Mouse (Mus musculus) heart, embryonic 14.5 days (tissue): ENCODE results near the gene Acot7. TPM values are rescaled to one million over a fixed set of nuclear protein-coding genes. Genes with fewer than 3 reads are reported as not detected.
A peak's percentile ranks its signal among the peaks of the same experiment; 100 is the strongest.

Source experiments
- ATAC-seq: fragments of 200-750 bp; cut with Nextera tagmentation; 2 replicates; pipeline ENCODE4 v1.8.0; 2017; ENCODE audit warnings: low read depth, moderate TSS enrichment; ENCODE audit not compliant: insufficient number of reproducible peaks, insufficient read depth, low FRiP score
- H3K27ac ChIP-seq, 2 experiments: fragments of 200-500 bp in 1 of 2; fragments of 300-500 bp in 1 of 2; sonication (generic) in 1 of 2; replicated peaks in 1 of 2; 2 replicates each; pipeline ENCODE4 v1.5.1; 2012 to 2014; ENCODE audit warnings: low read depth in 2 of 2, low read length in 2 of 2, control low read depth in 1 of 2, mild to moderate bottlenecking in 1 of 2, mixed read lengths in 1 of 2; ENCODE audit not compliant: control insufficient read depth in 1 of 2, insufficient read depth in 1 of 2
- H3K27me3 ChIP-seq: fragments of 300-500 bp; sonication (generic); 2 replicates; pipeline ENCODE4 v1.6.1; 2014; ENCODE audit warnings: mild to moderate bottlenecking, low read length, control low read depth; ENCODE audit not compliant: control insufficient read depth, insufficient read depth
- H3K36me3 ChIP-seq: fragments of 300-500 bp; sonication (generic); 2 replicates; pipeline ENCODE4 v1.6.1; 2014; ENCODE audit warnings: mild to moderate bottlenecking, control low read depth, low read length, mixed read lengths; ENCODE audit not compliant: control insufficient read depth, insufficient read depth
- H3K4me1 ChIP-seq, 2 experiments: fragments of 200-500 bp in 1 of 2; fragments of 300-500 bp in 1 of 2; sonication (generic) in 1 of 2; 2 replicates each; pipeline ENCODE4 v1.6.1; 2012 to 2014; ENCODE audit warnings: low read length in 2 of 2, control low read depth in 1 of 2, mixed read lengths in 1 of 2; ENCODE audit not compliant: control insufficient read depth in 2 of 2, insufficient read depth in 2 of 2
- H3K4me2 ChIP-seq: fragments of 300-500 bp; sonication (generic); 2 replicates; pipeline ENCODE4 v1.6.1; 2014; ENCODE audit warnings: mild to moderate bottlenecking, low read length
- H3K4me3 ChIP-seq, 2 experiments: fragments of 200-500 bp in 1 of 2; fragments of 300-500 bp in 1 of 2; sonication (generic) in 1 of 2; 2 replicates each; pipeline ENCODE4 v1.5.1; 2012 to 2014; ENCODE audit warnings: low read length in 2 of 2, mild to moderate bottlenecking in 2 of 2, control low read depth in 1 of 2, low read depth in 1 of 2, moderate library complexity in 1 of 2; ENCODE audit not compliant: control insufficient read depth in 1 of 2, insufficient read depth in 1 of 2
- H3K9ac ChIP-seq: fragments of 300-500 bp; sonication (generic); 2 replicates; pipeline ENCODE4 v1.6.1; 2014; ENCODE audit warnings: mild to moderate bottlenecking, low read length
- H3K9me3 ChIP-seq: fragments of 300-500 bp; sonication (generic); 2 replicates; pipeline ENCODE4 v1.6.1; 2016; ENCODE audit warnings: low read length, control low read depth; ENCODE audit not compliant: control insufficient read depth
- WGBS: fragments of 180-500 bp; shearing (Covaris S2); extraction: QIAGEN DNeasy Blood & Tissue Kit; methylation state at CpG from one replicate; pipeline ENCODE4 v1.1.7; 2014; 5-methylcytosine and 5-hydroxymethylcytosine counted together
- polyA plus RNA-seq: library from polyadenylated mRNA; unstranded; fragments of >200 nt; fragmentation: Nextera tagmentation; extraction: Ambion mirVana; gene quantifications from 2 replicates; pipeline ENCODE4 v1.2.1, GENCODE M21; 2014

Acot7 gene
- polyA plus RNA-seq, 1 experiment from 2014 or later: 72.9 TPM

DNA sequence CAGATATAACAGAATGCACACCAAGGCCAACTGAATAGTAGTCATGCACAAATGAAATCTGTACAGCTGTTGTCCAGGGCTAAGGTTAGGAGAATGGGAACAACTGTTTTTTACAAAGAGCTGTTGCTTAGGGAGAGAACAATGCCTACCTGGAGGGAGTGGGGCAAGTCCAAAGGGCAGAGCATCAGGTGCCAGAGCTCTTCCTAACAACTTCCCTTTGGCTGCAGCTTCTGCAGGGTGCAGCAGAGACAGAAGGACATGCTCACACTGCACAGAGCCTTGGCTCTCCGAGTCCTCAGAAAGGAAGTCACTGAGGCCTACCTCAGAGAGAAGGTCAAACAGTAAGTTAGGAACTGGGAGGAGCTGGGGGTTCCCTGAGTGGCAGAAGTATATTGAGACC is 21.7 kb downstream of the Acot7 start:
- 75% methylated on average over 1 of the region's 1 CpGs for WGBS
- H3K9me3 ChIP-seq: no peaks in the 10 kb centered on the region
- H3K4me2 ChIP-seq: no peak overlapping the region
- H3K9ac ChIP-seq: no peak overlapping the region
- ATAC-seq: no peak
- H3K27me3 ChIP-seq: no peaks in the 10 kb centered on the region
- no peaks in the 10 kb centered on the region for H3K36me3 ChIP-seq
- no peak overlapping the region for H3K4me3 ChIP-seq
- H3K27ac ChIP-seq: no peak overlapping the region
- peaks cover 30 to 34% of the 10 kb centered on the region in 2 experiments for H3K4me1 ChIP-seq

DNA sequence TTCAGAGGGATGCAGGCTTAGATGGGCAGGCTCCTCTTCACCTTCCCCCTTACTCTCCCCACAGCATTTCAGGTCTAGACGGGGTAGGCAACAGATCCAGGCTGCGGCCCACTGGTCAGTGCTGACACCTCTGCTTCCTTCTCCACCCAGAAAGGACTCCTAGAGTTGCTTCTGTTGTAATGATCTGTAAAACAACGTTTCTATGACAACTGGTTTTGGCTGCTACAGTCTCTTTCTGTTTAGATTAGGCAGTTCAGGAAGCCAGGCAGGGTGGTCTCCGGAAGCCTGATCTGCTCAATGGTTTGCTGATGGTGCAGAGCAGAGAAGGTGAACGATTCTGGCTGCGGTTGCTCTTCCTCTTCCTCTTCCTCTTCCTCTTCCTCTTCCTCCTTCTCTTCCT is 23.6 kb downstream of the Acot7 start:
- Histone ChIP-seq H3K4me2 (no peak overlapping the region), H3K9me3 (no peaks in the 10 kb centered on the region), H3K9ac (no peak overlapping the region), H3K27ac (peak overlapping the region in 1 of 2 experiments; percentile 37; a peak in 1 of 4 replicates), H3K27me3 (no peaks in the 10 kb centered on the region), H3K4me3 (no peak overlapping the region), H3K4me1 (peaks cover 33 to 37% of the 10 kb centered on the region in 2 experiments), H3K36me3 (no peaks in the 10 kb centered on the region)
- 52% methylated on average over 6 of the region's 6 CpGs for WGBS
- ATAC-seq: peak; percentile 58

DNA sequence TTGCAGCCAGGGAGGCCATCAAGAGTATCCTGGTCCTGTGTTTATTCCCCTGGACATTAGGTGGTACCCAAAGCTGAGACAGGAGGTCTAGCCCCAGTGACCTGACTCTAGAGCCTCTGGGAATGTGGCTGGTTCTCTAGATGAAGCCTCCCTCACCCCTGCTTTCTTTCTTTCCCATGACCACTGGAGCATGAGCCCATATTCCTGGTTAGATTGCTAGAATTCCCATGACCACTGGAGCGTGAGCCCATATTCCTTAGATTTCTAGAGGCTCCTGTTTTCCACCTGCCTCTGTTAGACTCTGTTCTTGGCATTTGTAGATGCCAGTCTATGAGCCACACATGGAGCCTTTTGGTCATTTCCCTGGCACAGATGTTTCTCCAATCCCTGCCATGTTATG is 24.5 kb downstream of the Acot7 start:
- Histone ChIP-seq H3K36me3 (no peaks in the 10 kb centered on the region), H3K27me3 (no peaks in the 10 kb centered on the region), H3K9ac (no peak overlapping the region), H3K4me2 (no peak overlapping the region), H3K4me3 (no peak overlapping the region), H3K9me3 (no peaks in the 10 kb centered on the region), H3K4me1 (peaks cover 33 to 37% of the 10 kb centered on the region in 2 experiments), H3K27ac (peak overlapping the region in 1 of 2 experiments; percentile 41; a peak in 2 of 4 replicates)
- ATAC-seq: no peak
- WGBS: 89% methylated on average over 1 of the region's 1 CpGs

DNA sequence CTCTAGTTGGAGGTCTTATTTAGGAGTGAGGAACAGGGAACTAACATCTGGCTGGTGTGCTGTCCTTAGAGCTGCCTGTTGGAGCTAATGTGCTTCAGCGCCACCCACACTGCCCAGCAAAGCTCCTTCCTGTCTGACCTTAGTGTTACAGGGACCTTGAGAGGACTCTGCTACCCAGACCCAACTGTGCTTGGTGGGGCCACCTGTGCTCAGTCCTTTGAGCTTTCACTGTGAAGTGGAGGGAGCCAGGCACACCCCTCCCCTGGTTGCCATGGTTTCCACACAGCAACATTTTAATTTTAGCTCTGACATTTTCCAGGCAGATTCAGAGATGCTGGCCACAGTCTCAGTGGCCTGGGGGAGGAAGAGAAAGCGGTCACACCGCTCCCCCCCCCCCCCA is 25.0 kb downstream of the Acot7 start:
- no peaks in the 10 kb centered on the region for H3K9me3 ChIP-seq
- peaks cover 33 to 37% of the 10 kb centered on the region in 2 experiments for H3K4me1 ChIP-seq
- no peak for ATAC-seq
- H3K27me3 ChIP-seq: no peaks in the 10 kb centered on the region
- no peak overlapping the region for H3K9ac ChIP-seq
- peak overlapping the region; percentile 41 to 50; a peak in 2 of 4 replicates for H3K27ac ChIP-seq
- H3K36me3 ChIP-seq: no peaks in the 10 kb centered on the region
- H3K4me3 ChIP-seq: no peak overlapping the region
- WGBS: 49% methylated on average over 3 of the region's 3 CpGs
- no peak overlapping the region for H3K4me2 ChIP-seq

DNA sequence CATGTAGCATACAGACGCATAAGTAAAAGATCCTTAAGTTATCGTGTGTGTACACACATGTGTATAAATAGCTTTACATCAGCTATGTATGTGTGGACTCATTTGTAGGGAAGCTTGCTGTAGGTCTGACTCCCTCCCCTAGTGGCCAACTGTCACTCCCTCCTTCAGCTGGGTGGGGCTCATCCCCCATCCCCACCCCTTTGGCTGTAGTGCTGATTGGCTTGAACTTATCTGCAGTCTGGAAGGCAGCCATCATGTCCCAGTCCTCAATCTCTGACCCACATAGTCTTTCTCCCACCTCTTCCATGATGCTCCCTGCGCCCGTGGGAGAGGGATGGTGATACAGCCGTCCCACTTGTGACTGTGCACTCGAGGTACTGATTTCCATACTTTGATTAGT is 26.7 kb downstream of the Acot7 start:
- H3K4me1 ChIP-seq: peaks cover 35 to 41% of the 10 kb centered on the region in 2 experiments
- H3K27me3 ChIP-seq: no peaks in the 10 kb centered on the region
- peaks cover 3% of the 10 kb centered on the region; the same call in 1 of the 2 replicates for H3K36me3 ChIP-seq
- no peak overlapping the region for H3K4me2 ChIP-seq
- H3K9me3 ChIP-seq: no peaks in the 10 kb centered on the region
- H3K4me3 ChIP-seq: no peak overlapping the region
- H3K9ac ChIP-seq: no peak overlapping the region
- WGBS: 70% methylated on average over 6 of the region's 6 CpGs
- H3K27ac ChIP-seq: no peak overlapping the region
- no peak for ATAC-seq

DNA sequence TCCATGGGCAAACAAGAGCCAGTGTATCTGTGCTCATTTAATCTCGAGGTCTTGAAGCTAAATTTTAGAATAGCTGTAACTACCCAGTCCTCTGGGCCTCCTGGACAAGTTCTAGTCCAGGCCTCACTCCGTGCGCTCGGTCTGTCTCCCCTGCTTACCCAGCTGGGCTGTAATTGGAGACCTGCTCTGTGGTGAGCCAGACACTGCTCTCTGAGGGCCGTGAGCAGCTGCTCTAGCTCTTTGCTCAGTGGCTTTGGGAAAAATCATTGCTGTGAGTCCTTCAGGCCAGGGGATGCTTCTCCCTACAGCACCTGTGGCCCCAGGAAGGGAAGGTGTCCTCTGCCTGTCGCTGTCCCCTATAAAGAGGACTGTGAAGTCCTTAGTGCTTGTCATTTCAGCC is 28.3 kb downstream of the Acot7 start:
- ATAC-seq: no peak
- 60% methylated on average over 6 of the region's 6 CpGs for WGBS
- H3K4me1 ChIP-seq: peaks cover 30 to 33% of the 10 kb centered on the region in 2 experiments

DNA sequence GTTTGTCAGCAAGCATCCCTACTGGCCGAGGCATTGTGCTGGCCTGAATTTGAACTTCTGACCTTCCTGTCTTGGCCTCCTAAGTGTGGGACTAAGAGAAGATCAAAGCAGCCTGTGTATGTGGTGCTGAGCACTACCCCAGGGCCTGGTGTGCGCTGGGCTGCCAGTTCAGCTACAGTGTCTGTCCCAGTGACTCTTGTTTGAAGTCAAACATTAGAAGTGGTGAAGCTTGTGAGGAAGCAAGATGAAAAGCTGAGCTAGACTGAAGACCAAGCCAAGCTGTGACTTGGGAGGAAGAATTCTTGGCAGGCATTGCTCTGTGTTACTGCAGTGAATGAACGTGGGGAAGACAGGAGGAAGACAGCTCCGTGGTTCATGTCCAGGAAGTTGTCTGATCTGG is 31.7 kb downstream of the Acot7 start:
- H3K36me3 ChIP-seq: peaks cover 11% of the 10 kb centered on the region; the same call in 1 of the 2 replicates
- H3K4me1 ChIP-seq: peaks cover 16 to 35% of the 10 kb centered on the region in 2 experiments
- H3K4me3 ChIP-seq: no peak overlapping the region
- H3K9me3 ChIP-seq: no peaks in the 10 kb centered on the region
- no peak for ATAC-seq
- H3K9ac ChIP-seq: no peak overlapping the region
- H3K27me3 ChIP-seq: no peaks in the 10 kb centered on the region
- H3K27ac ChIP-seq: no peak overlapping the region
- WGBS: 28% methylated on average over 4 of the region's 4 CpGs
- H3K4me2 ChIP-seq: no peak overlapping the region

More for the DNA sequence above, 28.3 kb downstream of the Acot7 start:
- H3K9ac ChIP-seq: no peak overlapping the region
- no peak overlapping the region for H3K4me3 ChIP-seq
- H3K36me3 ChIP-seq: peaks cover 11% of the 10 kb centered on the region; the same call in 1 of the 2 replicates
- no peaks in the 10 kb centered on the region for H3K27me3 ChIP-seq
- no peak overlapping the region for H3K4me2 ChIP-seq
- no peak overlapping the region for H3K27ac ChIP-seq
- no peaks in the 10 kb centered on the region for H3K9me3 ChIP-seq

DNA sequence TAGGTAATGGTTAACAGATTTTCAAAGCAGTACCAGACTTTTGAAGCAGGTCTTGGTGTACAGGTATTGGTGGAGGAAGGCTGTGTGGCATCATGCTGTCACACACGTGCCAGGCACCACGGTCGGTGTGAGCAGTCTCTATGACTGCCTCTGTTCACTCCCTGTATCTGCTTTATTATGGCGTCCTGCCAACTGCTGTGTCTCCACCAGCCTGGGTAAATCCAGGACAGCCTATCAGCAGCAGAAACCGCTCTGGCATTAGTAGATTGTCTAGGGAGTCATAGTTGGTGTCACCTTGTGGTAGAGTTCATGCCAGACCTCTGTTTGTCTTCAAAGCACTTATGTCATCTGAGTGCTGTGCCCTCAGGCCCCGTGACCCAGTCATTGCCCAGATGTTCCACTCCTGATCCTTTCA is 34.2 kb downstream of the Acot7 start:
- Histone ChIP-seq H3K4me3 (no peak overlapping the region), H3K4me1 (peaks cover 15 to 35% of the 10 kb centered on the region in 2 experiments), H3K9ac (no peak overlapping the region), H3K9me3 (no peaks in the 10 kb centered on the region), H3K27ac (peak overlapping the region; percentile 48 to 56), H3K36me3 (peaks cover 11% of the 10 kb centered on the region; the same call in 1 of the 2 replicates), H3K4me2 (no peak overlapping the region; the same call in 1 of the 2 replicates), H3K27me3 (no peaks in the 10 kb centered on the region)
- peak; percentile 83 for ATAC-seq
- 15% methylated on average over 6 of the region's 6 CpGs for WGBS
